Mouse (Mus musculus): ENCODE measurements at regions not wholly inside any gene's neighbourhood (a gene's known extent, or its start where the extent isn't known, plus 50 kb on each side); places are given as distances from the start of the nearest gene placed in this dataset.

DNA sequence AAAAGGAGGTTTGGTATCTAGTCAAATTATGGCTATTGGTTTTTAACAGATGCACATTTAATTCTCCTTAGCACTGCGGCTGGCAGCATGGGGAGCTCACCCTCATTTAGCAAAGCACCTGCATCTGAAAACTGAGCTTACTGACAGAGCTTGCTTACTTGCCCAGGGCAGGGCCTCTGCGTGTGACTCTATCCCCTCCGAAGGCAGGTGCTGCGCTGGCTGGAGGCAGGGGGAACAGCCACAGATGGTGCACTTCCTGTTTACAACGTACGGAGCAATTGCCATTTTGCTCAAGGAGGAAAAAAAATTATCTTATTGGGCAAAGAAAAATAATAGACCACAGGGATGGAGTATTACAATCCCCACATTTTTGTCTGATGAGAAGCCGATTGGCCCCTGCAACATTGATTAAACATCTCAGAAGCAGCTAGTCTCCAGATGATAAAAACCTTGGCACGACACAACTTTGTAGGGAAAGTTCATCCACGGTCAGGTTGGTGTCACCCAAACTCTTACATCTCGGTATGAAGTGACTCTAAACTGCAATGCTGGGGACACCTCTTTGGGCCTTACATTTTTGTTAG lies 92.5 kb downstream of the Cops8 start:
- Histone ChIP-seq H3K27ac (peak overlapping the region; percentile 73), H3K4me3 (no peak overlapping the region; the same call in 1 of the 2 replicates)
- intact Hi-C loops (cut with DNase I): no loop called here
- TF ChIP-seq CTCF (IDR thresholded peaks at IDR 0.05): no peak
- DNase-seq: peak; percentile 59

DNA sequence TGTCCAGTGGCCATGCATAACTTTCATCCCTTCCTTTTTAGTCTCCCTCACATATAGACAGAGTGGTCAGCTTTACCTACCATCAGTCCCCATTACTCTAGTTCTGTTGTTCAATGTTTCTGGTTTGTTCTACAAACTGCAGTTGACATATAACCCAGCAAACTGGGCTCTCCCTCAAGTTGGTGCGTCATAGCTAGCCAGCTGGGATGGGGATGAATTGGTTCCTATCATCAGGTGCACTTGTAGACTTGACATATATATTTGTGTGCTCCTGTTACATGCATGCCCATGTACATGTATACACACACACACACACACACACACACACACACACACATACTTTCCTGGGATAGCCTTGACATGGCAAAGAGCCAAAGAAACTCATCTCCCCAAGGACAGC lies 93.2 kb downstream of the Cops8 start:
- TF ChIP-seq CTCF (IDR thresholded peaks at IDR 0.05): no peak
- peak; percentile 51 for DNase-seq
- H3K4me3 ChIP-seq: no peak overlapping the region
- H3K27ac ChIP-seq: peak overlapping the region; percentile 73
- intact Hi-C loops (cut with DNase I): no loop called here

DNA sequence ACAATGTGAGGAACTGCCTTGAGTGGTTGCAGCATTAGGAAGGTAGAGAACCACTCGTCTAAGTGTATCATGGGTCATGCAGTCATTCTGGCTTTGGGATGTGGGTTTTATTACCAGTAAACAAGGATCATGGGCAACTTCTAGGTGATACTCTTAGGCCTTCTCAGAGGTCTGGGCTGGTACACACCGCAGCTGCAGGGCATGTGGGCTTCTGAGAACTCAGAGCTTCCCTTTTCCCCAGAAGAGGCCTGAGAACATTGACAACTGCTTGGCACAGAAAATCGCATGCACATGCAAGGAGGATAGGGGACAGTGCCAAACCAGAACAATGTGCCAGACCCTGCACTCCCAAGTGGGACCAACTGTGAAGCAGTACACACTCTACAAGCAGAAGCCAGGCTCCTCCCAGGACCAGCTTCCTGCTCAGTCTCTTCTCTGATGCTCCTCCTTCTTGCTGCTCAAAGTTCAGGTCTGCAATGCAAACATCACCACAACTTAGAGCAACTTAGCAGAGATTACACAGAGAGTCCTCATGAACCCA lies 94.3 kb downstream of the Cops8 start:
- no peak for TF ChIP-seq CTCF (IDR thresholded peaks at IDR 0.05)
- no peak overlapping the region for H3K4me3 ChIP-seq
- DNase-seq: no peak
- H3K27ac ChIP-seq: no peak overlapping the region
- intact Hi-C loops (cut with DNase I): no loop called here

DNA sequence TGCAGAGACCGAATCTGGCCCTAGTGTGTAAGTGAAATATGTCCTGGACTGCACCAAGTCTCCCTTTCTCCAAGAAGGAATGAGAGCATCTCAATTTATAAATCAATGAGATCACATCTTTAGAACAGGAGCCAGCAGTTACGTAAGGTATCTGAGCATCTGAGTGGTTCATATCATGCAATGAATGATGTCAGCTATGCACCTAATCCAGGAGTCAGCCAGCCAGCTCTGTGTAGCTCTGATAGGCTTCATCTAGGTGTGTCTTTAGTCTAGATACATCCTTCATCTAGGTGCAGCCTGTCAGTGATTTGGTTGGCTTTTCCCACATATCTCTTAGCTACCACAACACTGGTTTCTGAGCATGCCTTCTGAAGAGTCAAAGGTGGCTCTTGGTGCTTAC lies 95.8 kb downstream of the Cops8 start:
- Histone ChIP-seq H3K4me3 (no peak overlapping the region), H3K27ac (no peak overlapping the region)
- DNase-seq: no peak
- no peak for TF ChIP-seq CTCF (IDR thresholded peaks at IDR 0.05)
- intact Hi-C loops (cut with DNase I): no loop called here

DNA sequence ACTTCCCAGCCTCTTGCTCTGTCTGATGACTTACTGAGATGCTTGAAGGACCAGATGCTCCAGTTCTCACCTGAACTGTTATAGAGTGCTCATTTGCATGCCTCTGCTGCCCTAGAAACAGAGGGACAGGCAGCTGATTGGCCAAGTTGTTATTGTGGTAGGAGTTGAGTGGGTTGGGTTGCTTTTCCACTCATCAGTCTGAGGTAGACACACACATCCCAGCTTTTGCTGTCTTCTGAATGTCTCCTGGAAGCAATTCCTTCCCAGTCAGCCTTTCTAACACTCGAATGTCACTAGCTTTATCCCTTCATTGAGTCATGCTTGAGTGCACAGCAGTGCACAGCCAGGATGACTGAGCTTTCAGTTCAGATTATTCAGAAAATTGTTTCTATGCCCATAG lies 99.0 kb downstream of the Cops8 start:
- Histone ChIP-seq H3K27ac (no peak overlapping the region), H3K4me3 (no peak overlapping the region)
- DNase-seq: no peak
- TF ChIP-seq CTCF (IDR thresholded peaks at IDR 0.05): no peak
- intact Hi-C loops (cut with DNase I): no loop called here

DNA sequence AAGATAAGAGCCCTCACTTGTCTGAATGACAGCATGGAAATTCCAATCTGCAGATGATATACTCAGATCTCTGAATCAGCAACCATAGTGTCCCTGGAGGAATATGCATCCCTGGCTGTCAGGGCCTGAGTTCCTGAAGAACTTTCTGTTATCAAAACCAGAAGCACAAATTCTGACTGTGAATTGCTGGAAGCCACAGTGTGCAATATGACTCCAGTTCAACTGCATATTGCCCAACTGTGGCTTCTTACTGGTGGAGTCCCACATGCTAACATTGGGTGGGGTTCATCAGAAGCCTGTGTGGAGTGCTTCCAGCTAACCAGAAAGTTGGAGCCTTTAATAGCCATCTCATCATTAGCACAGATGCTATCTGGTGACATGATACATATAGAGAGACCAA lies 103.6 kb downstream of the Cops8 start:
- intact Hi-C loops (cut with DNase I): no loop called here
- TF ChIP-seq CTCF (IDR thresholded peaks at IDR 0.05): no peak
- Histone ChIP-seq H3K27ac (peak overlapping the region; percentile 16; the same call in 1 of the 2 replicates), H3K4me3 (no peak overlapping the region)
- peak; percentile 21 for DNase-seq

DNA sequence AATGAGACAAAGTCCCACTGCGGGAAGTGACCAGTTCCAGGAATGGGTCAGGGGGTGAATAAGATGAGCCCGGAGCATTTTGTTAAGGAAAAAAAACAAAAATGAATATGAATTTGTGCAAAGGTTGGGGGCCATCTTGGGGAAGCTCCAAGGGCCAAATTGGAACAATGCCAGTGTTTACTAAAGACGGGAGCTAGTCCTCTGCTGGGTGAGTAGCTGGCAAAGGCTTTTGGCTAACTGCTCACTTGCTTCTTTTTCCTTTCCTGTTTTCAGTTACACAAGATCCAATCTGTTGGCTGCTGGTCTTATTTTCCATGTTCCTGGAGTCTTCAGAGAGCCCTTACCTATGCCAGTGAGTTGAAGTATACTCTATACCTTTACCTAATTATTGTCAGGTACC lies 107.0 kb downstream of the Cops8 start:
- intact Hi-C loops (cut with DNase I): no loop called here
- TF ChIP-seq CTCF (IDR thresholded peaks at IDR 0.05): no peak

DNA sequence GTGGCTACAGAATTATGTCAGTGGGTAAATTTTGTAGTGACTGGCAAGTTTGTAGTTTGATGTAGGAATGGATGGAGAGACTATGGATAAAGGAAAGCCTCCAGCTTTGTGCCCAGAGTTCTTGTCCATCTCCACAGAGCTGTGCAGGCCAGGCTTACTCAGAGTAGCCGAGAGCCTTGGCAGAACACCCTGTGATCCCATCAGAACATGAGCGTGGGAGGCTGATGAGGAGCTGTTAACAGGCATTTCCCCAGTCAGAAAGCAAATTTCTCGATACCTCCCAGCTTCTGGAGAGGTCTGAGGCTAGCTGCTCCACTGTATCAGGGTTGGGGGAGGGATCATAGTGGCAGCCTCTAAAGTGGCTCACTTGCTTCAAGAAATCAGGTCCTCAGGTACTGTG lies 107.8 kb downstream of the Cops8 start:
- Histone ChIP-seq H3K4me3 (no peak overlapping the region), H3K27ac (peak overlapping the region; percentile 63)
- intact Hi-C loops (cut with DNase I): no loop called here
- peak; percentile 64 for DNase-seq
- TF ChIP-seq CTCF (IDR thresholded peaks at IDR 0.05): no peak

More for the DNA sequence above, 107.0 kb downstream of the Cops8 start:
- DNase-seq: no peak
- H3K4me3 ChIP-seq: no peak overlapping the region
- H3K27ac ChIP-seq: peak overlapping the region; percentile 63

DNA sequence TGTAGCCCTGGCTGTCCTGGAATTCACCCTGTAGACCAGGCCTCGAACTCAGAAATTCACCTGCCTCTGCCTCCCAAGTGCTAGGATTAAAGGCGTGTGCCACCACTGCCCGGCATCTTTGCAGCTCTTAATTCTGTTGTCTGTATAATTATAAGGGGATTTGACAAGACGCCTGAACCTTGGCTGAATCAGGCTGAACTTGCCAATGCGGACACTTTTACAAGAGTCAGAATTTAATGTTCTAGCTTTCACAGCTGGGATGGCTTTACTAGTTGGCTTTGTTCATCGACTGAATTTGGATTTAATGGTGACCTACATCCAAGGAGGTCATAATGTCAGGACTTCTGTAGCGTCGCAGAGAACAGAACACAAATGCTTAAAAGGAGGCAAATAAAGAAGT lies 108.3 kb downstream of the Cops8 start:
- TF ChIP-seq CTCF (IDR thresholded peaks at IDR 0.05): no peak
- Histone ChIP-seq H3K27ac (peak overlapping the region; percentile 63), H3K4me3 (no peak overlapping the region)
- intact Hi-C loops (cut with DNase I): no loop called here
- no peak for DNase-seq
